Mouse (Mus musculus) stomach, postnatal 0 days (tissue): ENCODE data around the gene P2ry1. TPM values are rescaled to one million over a fixed set of nuclear protein-coding genes. Genes with fewer than 3 reads are reported as not detected.

Experiments
- ATAC-seq: fragments of 200-750 bp; cut with Nextera tagmentation; 2 replicates; pipeline ENCODE4 v1.8.0; 2017; ENCODE audit not compliant: low FRiP score, low TSS enrichment
- DNase-seq: peaks from one replicate; pipeline ENCODE4 v3.0.0-alpha.2; 2016; ENCODE audit warnings: low spot score
- H3K27ac ChIP-seq: fragments of 300-500 bp; sonication (generic); replicated peaks from 2 replicates; pipeline ENCODE4 v1.5.1; 2014; ENCODE audit warnings: mild to moderate bottlenecking, control low read depth
- H3K27me3 ChIP-seq: fragments of 300-500 bp; sonication (generic); 2 replicates; pipeline ENCODE4 v1.6.1; 2014; ENCODE audit warnings: low read length; ENCODE audit not compliant: control insufficient read depth, insufficient read depth
- H3K36me3 ChIP-seq: fragments of 300-500 bp; sonication (generic); 2 replicates; pipeline ENCODE4 v1.6.1; 2014; ENCODE audit warnings: low read length, mixed read lengths; ENCODE audit not compliant: control insufficient read depth, insufficient read depth
- H3K4me1 ChIP-seq: fragments of 300-500 bp; sonication (generic); replicated peaks from 2 replicates; pipeline ENCODE4 v1.6.1; 2014; ENCODE audit warnings: antibody characterized with exemption; ENCODE audit not compliant: control insufficient read depth, insufficient read depth
- H3K4me2 ChIP-seq: fragments of 300-500 bp; sonication (generic); replicated peaks from 2 replicates; pipeline ENCODE4 v1.6.1; 2014; ENCODE audit warnings: low read depth, mild to moderate bottlenecking, control low read depth, moderate library complexity
- H3K4me3 ChIP-seq: fragments of 300-500 bp; sonication (generic); 2 replicates; pipeline ENCODE4 v1.5.1; 2014; ENCODE audit warnings: low read depth, low read length, control low read depth
- H3K9ac ChIP-seq: fragments of 300-500 bp; sonication (generic); 2 replicates; pipeline ENCODE4 v1.6.1; 2014; ENCODE audit warnings: mild to moderate bottlenecking, low read length, control low read depth, mixed read lengths
- H3K9me3 ChIP-seq: fragments of 300-500 bp; sonication (generic); 2 replicates; pipeline ENCODE4 v1.6.1; 2016; ENCODE audit warnings: low read length; ENCODE audit not compliant: control insufficient read depth
- CTCF ChIP-seq: IDR thresholded peaks from 2 replicates; pipeline ENCODE4 v1.5.1; 2016; ENCODE audit warnings: antibody characterized with exemption, low read depth, mild to moderate bottlenecking, moderate library complexity
- EP300 ChIP-seq: optimal IDR thresholded peaks from 2 replicates; pipeline ENCODE3; 2016; ENCODE audit warnings: antibody characterized with exemption
- WGBS: fragments of 180-500 bp; shearing (Covaris S2); extraction: QIAGEN DNeasy Blood & Tissue Kit; methylation state at CpG from one replicate; pipeline ENCODE4 v1.1.7; 2014; 5-methylcytosine and 5-hydroxymethylcytosine counted together
- polyA plus RNA-seq: library from polyadenylated mRNA; unstranded; fragments of >200 nt; fragmentation: Nextera tagmentation; extraction: Ambion mirVana; gene quantifications from 2 replicates; pipeline ENCODE4 v1.2.1, GENCODE M21; 2015

Gene P2ry1
- polyA plus RNA-seq, 1 experiment from 2014 or later = 6.5 TPM

DNA sequence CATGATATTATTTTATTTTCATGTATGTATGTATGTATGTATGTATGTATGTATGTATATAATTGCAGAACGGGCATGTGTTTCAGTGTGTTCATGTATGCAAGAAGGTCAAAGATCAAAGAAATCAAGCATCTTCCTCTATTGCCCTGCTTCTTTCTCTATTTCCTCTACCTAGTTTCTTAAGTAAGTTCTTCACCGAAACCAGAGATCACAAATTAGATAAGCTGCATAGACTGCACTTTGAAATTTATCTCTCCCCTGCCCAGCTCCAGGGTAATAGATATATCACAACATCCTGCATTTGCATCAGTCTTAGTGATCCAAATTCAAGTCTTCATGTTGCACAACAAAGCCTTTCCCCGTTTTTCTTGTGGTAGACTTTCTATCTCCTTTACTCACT is 20.5 kb upstream of the P2ry1 start:
- no peaks in the 10 kb centered on the region for H3K4me1 ChIP-seq
- 77% methylated on average over 3 of the region's 3 CpGs for WGBS
- no peak overlapping the region for H3K9ac ChIP-seq
- H3K4me2 ChIP-seq = no peak overlapping the region
- H3K27ac ChIP-seq = no peak overlapping the region
- no peak overlapping the region for H3K4me3 ChIP-seq
- no peaks in the 10 kb centered on the region for H3K36me3 ChIP-seq
- no peak for DNase-seq
- H3K9me3 ChIP-seq = no peaks in the 10 kb centered on the region
- no peak for TF ChIP-seq CTCF
- no peak for TF ChIP-seq EP300
- no peak for ATAC-seq
- H3K27me3 ChIP-seq = no peaks in the 10 kb centered on the region

DNA sequence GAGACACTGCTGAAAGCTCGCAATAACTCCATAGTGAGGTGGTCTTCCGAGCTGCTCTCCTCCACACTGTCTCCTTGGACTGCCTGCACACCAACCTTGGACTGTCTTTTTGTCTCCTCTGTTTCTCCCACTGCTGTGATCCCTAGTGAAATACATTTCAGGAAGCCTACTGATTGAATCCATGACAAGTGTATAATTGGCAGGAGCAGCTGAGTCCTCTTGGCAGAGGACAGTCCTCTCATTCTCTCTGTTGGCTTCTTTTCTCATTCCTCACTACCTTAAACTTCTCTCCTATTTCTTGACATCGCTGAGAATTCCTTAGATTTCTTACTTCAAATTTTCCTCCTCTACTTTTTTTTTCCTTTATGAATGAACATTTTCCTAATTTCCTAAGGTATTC is 4.5 kb upstream of the P2ry1 start:
- no peak overlapping the region for H3K4me2 ChIP-seq
- H3K36me3 ChIP-seq = no peaks in the 10 kb centered on the region
- no peak overlapping the region for H3K9ac ChIP-seq
- DNase-seq = no peak
- H3K4me3 ChIP-seq = no peak overlapping the region
- 78% methylated on average over 3 of the region's 3 CpGs for whole genome bisulfite sequencing
- no peak for ATAC-seq
- H3K9me3 ChIP-seq = no peaks in the 10 kb centered on the region
- TF ChIP-seq EP300 (no peak), CTCF (no peak)
- no peaks in the 10 kb centered on the region for H3K27me3 ChIP-seq
- H3K27ac ChIP-seq = no peak overlapping the region
- no peaks in the 10 kb centered on the region for H3K4me1 ChIP-seq

DNA sequence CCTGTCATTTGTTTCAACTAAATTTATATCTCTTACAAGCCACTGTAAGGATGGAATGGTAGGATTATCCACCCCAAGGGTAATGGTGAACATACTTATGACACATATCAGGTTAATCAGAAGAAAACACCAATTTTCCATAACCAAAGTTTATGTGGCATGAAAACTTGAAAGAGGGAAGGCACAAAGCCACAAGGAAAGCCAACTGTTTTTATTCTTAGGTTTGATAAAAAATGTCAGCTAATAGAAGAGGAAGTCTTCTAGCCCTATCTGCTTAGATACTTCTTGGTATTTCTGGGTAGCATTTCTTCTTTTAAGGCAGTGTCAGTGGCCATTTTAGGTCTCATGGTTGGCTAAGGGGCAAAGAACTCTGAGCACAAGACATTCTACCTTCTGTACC is 2.9 kb upstream of the P2ry1 start:
- no peaks in the 10 kb centered on the region for H3K36me3 ChIP-seq
- H3K9ac ChIP-seq = no peak overlapping the region
- no peak overlapping the region for H3K4me2 ChIP-seq
- TF ChIP-seq CTCF (no peak), EP300 (no peak)
- H3K27ac ChIP-seq = no peak overlapping the region
- no peaks in the 10 kb centered on the region for H3K4me1 ChIP-seq
- no peaks in the 10 kb centered on the region for H3K9me3 ChIP-seq
- DNase-seq (no peak), ATAC-seq (no peak)
- H3K4me3 ChIP-seq = no peak overlapping the region
- H3K27me3 ChIP-seq = no peaks in the 10 kb centered on the region

GRCm38 (mm10) chr3:61000747-61001146 is 1.8 kb upstream of the P2ry1 start:
- Histone ChIP-seq H3K36me3 (no peaks in the 10 kb centered on the region), H3K4me2 (no peak overlapping the region), H3K4me1 (no peaks in the 10 kb centered on the region), H3K27ac (no peak overlapping the region), H3K27me3 (no peaks in the 10 kb centered on the region), H3K4me3 (no peak overlapping the region), H3K9ac (no peak overlapping the region), H3K9me3 (no peaks in the 10 kb centered on the region)
- TF ChIP-seq EP300 (no peak), CTCF (no peak)
- DNase-seq = no peak
- WGBS = 57% methylated on average over 4 of the region's 4 CpGs
- ATAC-seq = no peak

GRCm38 (mm10) chr3:61001852-61002586 is 576 bp upstream of the P2ry1 start:
- Histone ChIP-seq H3K27ac (peak overlapping the region; percentile 82), H3K9me3 (no peaks in the 10 kb centered on the region), H3K9ac (peak overlapping the region; percentile 73), H3K4me2 (peak overlapping the region; percentile 91), H3K4me1 (no peaks in the 10 kb centered on the region), H3K4me3 (peak overlapping the region; percentile 82), H3K36me3 (no peaks in the 10 kb centered on the region), H3K27me3 (no peaks in the 10 kb centered on the region)
- DNase-seq = no peak
- WGBS = 3% methylated on average over 20 of the region's 20 CpGs
- ATAC-seq = peak; percentile 68
- TF ChIP-seq CTCF (no peak), EP300 (no peak)

DNA sequence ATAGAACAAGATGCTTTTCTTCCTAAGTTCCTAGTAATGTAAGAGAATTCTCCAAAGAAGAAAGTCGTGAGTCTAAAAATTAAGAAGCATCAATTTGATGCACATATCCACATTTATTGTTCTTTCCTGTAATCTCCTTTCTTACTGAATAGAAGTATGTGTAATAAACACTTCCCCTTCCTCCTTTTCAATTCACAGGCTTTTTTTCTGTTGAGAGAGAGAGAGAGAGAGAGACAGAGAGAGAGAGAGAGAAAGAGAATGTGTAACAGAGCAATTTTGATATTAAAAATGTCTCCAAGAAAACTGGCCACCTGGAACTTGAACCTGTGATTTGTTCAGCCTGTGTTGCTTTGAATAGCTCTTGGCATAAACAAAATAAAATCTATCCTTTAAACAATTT is 2.0 kb downstream of the P2ry1 start:
- no peaks in the 10 kb centered on the region for H3K4me1 ChIP-seq
- no peaks in the 10 kb centered on the region for H3K27me3 ChIP-seq
- H3K9ac ChIP-seq = no peak overlapping the region
- H3K9me3 ChIP-seq = no peaks in the 10 kb centered on the region
- no peaks in the 10 kb centered on the region for H3K36me3 ChIP-seq
- 77% methylated on average over 1 of the region's 1 CpGs for WGBS
- TF ChIP-seq CTCF (no peak), EP300 (no peak)
- peak overlapping the region; percentile 82 for H3K4me3 ChIP-seq
- H3K27ac ChIP-seq = no peak overlapping the region
- peak overlapping the region; percentile 44 for H3K4me2 ChIP-seq
- DNase-seq (no peak), ATAC-seq (no peak)
